Mouse (Mus musculus) lung, embryonic 16.5 days (tissue): ENCODE results near the gene Cct5. TPM values are rescaled to one million over a fixed set of nuclear protein-coding genes. Genes with fewer than 3 reads are reported as not detected.
A peak's percentile ranks its signal among the peaks of the same experiment; 100 is the strongest.

Experiments
- ATAC-seq: fragments of 200-750 bp; cut with Nextera tagmentation; 2 replicates; pipeline ENCODE4 v1.8.0; 2017; ENCODE audit warnings: low read depth, mild to moderate bottlenecking, moderate library complexity
- H3K27ac ChIP-seq: fragments of 300-500 bp; sonication (generic); 2 replicates; pipeline ENCODE4 v1.5.1; 2014; ENCODE audit warnings: mild to moderate bottlenecking, control low read depth, low read length
- H3K27me3 ChIP-seq: fragments of 300-500 bp; sonication (generic); 2 replicates; pipeline ENCODE4 v1.6.1; 2014; ENCODE audit warnings: low read depth, low read length, mixed read lengths; ENCODE audit not compliant: control insufficient read depth, insufficient read depth
- H3K36me3 ChIP-seq: fragments of 300-500 bp; sonication (generic); 2 replicates; pipeline ENCODE4 v1.6.1; 2014; ENCODE audit warnings: low read length; ENCODE audit not compliant: control insufficient read depth, insufficient read depth
- H3K4me1 ChIP-seq: fragments of 300-500 bp; sonication (generic); replicated peaks from 2 replicates; pipeline ENCODE4 v1.6.1; 2014; ENCODE audit warnings: low read length, mixed read lengths; ENCODE audit not compliant: control insufficient read depth, insufficient read depth
- H3K4me2 ChIP-seq: fragments of 300-500 bp; sonication (generic); 2 replicates; pipeline ENCODE4 v1.6.1; 2014; ENCODE audit warnings: low read depth, low read length, control low read depth
- H3K4me3 ChIP-seq: fragments of 300-500 bp; sonication (generic); 2 replicates; pipeline ENCODE4 v1.5.1; 2014; ENCODE audit warnings: mild to moderate bottlenecking, low read length, control low read depth
- H3K9ac ChIP-seq: fragments of 300-500 bp; sonication (generic); 2 replicates; pipeline ENCODE4 v1.6.1; 2014; ENCODE audit warnings: low read length, control low read depth
- H3K9me3 ChIP-seq: fragments of 300-500 bp; sonication (generic); 2 replicates; pipeline ENCODE4 v1.6.1; 2016; ENCODE audit warnings: low read length; ENCODE audit not compliant: control insufficient read depth
- WGBS: fragments of 180-500 bp; shearing (Covaris S2); extraction: QIAGEN DNeasy Blood & Tissue Kit; methylation state at CpG from one replicate; pipeline ENCODE4 v1.1.7; 2014; 5-methylcytosine and 5-hydroxymethylcytosine counted together
- polyA plus RNA-seq: library from polyadenylated mRNA; unstranded; fragments of >200 nt; fragmentation: Nextera tagmentation; extraction: Ambion mirVana; gene quantifications from 2 replicates; pipeline ENCODE4 v1.2.1, GENCODE M21; 2015

Gene Cct5
- polyA plus RNA-seq, 1 experiment from 2014 or later: 461 TPM

DNA sequence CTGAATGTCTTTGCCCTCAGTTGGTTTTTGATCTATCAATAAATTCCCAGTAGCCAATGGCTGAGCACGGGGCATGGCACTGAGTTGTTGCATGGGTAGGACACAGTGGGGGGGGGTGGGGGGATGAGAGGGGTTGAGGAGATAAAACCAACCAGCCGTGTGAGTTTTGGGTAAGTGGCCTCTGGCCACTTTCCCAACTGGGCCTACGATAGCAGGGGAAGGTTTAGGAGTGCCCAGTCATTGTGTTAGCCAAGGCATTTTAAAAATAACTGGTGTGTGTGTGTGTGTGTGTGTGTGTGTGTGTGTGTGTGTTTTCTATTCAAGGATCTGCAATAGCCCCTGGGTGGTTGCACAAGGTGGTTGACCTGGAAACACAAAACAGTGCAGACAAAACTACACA lies 58.4 kb downstream of the Cct5 start:
- no peak overlapping the region for H3K9ac ChIP-seq
- H3K4me3 ChIP-seq: no peak overlapping the region
- ATAC-seq: no peak
- WGBS: 13% methylated on average over 3 of the region's 3 CpGs
- no peaks in the 10 kb centered on the region for H3K9me3 ChIP-seq
- peaks cover 10% of the 10 kb centered on the region; the same call in 1 of the 2 replicates for H3K4me1 ChIP-seq
- no peak overlapping the region for H3K4me2 ChIP-seq
- no peaks in the 10 kb centered on the region for H3K36me3 ChIP-seq
- H3K27me3 ChIP-seq: no peaks in the 10 kb centered on the region
- H3K27ac ChIP-seq: no peak overlapping the region

DNA sequence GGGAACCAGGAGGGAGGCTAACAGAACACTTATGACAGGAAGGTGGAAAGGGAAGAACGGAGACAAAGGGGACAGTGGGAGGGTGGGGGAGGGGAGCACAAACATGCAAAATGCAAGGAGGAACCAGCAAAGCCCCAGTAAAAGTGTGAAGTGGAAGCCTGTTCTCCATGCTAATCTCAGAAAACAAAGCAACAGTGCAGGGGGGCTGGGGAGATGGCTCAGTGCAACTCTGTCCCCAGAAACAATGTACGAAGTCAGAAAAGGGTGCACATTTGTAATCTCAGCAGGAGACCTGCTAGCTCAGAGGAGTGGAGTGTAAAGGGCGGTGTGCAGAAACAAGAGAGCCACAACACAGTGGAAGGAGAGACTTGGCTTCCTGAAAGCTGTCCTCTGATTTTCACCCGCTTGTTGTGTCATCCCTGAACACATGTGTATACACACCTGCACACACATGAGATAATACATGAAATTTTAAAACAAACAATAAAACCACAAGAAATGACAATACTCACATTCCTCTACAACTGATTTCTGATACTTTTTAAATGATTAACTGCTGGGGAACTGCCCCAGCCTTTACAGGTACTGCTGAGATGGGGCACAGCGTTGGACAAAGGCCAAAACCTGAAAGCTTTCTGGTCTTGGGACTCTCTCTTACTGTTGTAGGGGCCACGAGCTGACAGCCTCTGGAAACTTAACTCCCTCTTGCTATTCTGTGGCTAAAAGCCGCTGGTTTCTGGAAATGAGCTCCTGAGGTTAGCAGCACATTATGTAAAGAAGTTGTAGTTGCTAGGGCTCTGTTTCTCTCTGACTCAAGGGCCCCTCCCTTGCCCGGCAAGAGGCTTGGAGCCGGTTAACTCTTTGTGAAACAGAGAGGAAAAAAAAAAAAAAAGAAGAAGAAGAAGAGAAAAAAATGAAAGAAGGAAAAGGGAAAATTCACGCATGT lies 59.3 kb downstream of the Cct5 start:
- peaks cover 10% of the 10 kb centered on the region; the same call in 1 of the 2 replicates for H3K4me1 ChIP-seq
- peak overlapping the region; percentile 73 for H3K27ac ChIP-seq
- H3K4me3 ChIP-seq: no peak overlapping the region
- H3K4me2 ChIP-seq: no peak overlapping the region
- no peak overlapping the region for H3K9ac ChIP-seq
- no peaks in the 10 kb centered on the region for H3K36me3 ChIP-seq
- H3K9me3 ChIP-seq: no peaks in the 10 kb centered on the region
- no peak for ATAC-seq
- WGBS: 10% methylated on average over 10 of the region's 10 CpGs
- H3K27me3 ChIP-seq: no peaks in the 10 kb centered on the region

Other genes with a start within 250 kb of the Cct5 start
- gene Ankrd33b, start 234.1 kb downstream of the Cct5 start, polyA plus RNA-seq: 3.5 and 3.9 TPM in 2 replicates
- 5.6 and 6.2 TPM in 2 replicates for gene Ropn1l, start 148.1 kb downstream of the Cct5 start, polyA plus RNA-seq
- gene March6, start 70.8 kb downstream of the Cct5 start, polyA plus RNA-seq: 28.2 and 29.4 TPM in 2 replicates
- 6.8 and 8.1 TPM in 2 replicates for gene Cmbl, start 36.4 kb downstream of the Cct5 start, polyA plus RNA-seq
- 14.1 TPM in 2 replicates for gene Fam173b, start within 50 bp of the Cct5 start, polyA plus RNA-seq